In genomic region chr3:31741289-31741688, GRCm38 (mm10) we compare ENCODE assay signal across 26 mouse cellular contexts.
DNase-seq lines count a peak whose midpoint lies in the region; ATAC-seq and TF ChIP-seq lines count a peak whose summit lies in the region.
"Had no signal": no experiment of that assay in that cellular context is flagged by ENCODE, and none has a peak within 500 bp of the region (broad histone marks: within the 10 kb centered on the region; RNA-seq: fewer than 3 reads in every experiment).

No protein-coding gene starts in this region.

- no peaks in the 10 kb centered on the region for H3K4me1 ChIP-seq in intestine, postnatal 0 days (replicated peaks; ENCODE audit: control insufficient read depth, insufficient read depth, low read length)
- H3K4me1 ChIP-seq: embryonic facial prominence, embryonic 10.5 days; embryonic facial prominence, embryonic 13.5 days; forebrain, embryonic 12.5 days; forebrain, embryonic 15.5 days; hindbrain, embryonic 12.5 days; hindbrain, embryonic 15.5 days had no signal

- H3K36me3 ChIP-seq in intestine, postnatal 0 days (ENCODE audit: control insufficient read depth, insufficient read depth), result no peaks in the 10 kb centered on the region
- H3K36me3 ChIP-seq: embryonic facial prominence, embryonic 10.5 days; embryonic facial prominence, embryonic 13.5 days; forebrain, embryonic 12.5 days; forebrain, embryonic 15.5 days; hindbrain, embryonic 12.5 days; hindbrain, embryonic 15.5 days had no signal

- no peak overlapping the region for H3K9ac ChIP-seq in intestine, postnatal 0 days (ENCODE audit: low read depth, low read length)
- H3K9ac ChIP-seq: embryonic facial prominence, embryonic 13.5 days; forebrain, embryonic 12.5 days; forebrain, embryonic 15.5 days; hindbrain, embryonic 12.5 days; hindbrain, embryonic 15.5 days had no signal

- no peak for ATAC-seq in intestine, postnatal 0 days
- ATAC-seq: forebrain, embryonic 15.5 days had no signal

- TF ChIP-seq CTCF in intestine, postnatal 0 days (IDR thresholded peaks at IDR 0.05; ENCODE audit: low read depth), result no peak

- H3K27me3 ChIP-seq in intestine, postnatal 0 days (replicated peaks; ENCODE audit: control insufficient read depth, insufficient read depth, low read length), result no peaks in the 10 kb centered on the region
- H3K27me3 ChIP-seq: embryonic facial prominence, embryonic 13.5 days; forebrain, embryonic 12.5 days; forebrain, embryonic 15.5 days; hindbrain, embryonic 12.5 days; hindbrain, embryonic 15.5 days had no signal

- WGBS in intestine, postnatal 0 days, result 59% methylated on average over 1 of the region's 1 CpGs

- no peak overlapping the region for H3K27ac ChIP-seq in intestine, postnatal 0 days (ENCODE audit: low read depth, low read length)
- H3K27ac ChIP-seq: embryonic facial prominence, embryonic 10.5 days; embryonic facial prominence, embryonic 13.5 days; forebrain, embryonic 12.5 days; forebrain, embryonic 15.5 days; hindbrain, embryonic 12.5 days; hindbrain, embryonic 15.5 days had no signal

- no peak overlapping the region for H3K4me3 ChIP-seq in intestine, postnatal 0 days (ENCODE audit: low read depth, low read length)
- H3K4me3 ChIP-seq: embryonic facial prominence, embryonic 10.5 days; embryonic facial prominence, embryonic 13.5 days; erythroblast, embryonic 14.5 days; forebrain, embryonic 12.5 days; forebrain, embryonic 15.5 days; hindbrain, embryonic 12.5 days; hindbrain, embryonic 15.5 days had no signal

- DNase-seq in frontal cortex, postnatal 36 days (ENCODE audit: low spot score in 2 of 2), result peak; percentile 0 to 6
- DNase-seq in frontal cortex, postnatal 14 days (ENCODE audit: low spot score in 2 of 2), result no peak
- DNase-seq in layer of hippocampus, adult 8-10 months (ENCODE audit: low spot score in 2 of 2), result peak; percentile 2 to 5
- no peak for DNase-seq in layer of hippocampus, postnatal 25 days (ENCODE audit: extremely low spot score in 1 of 2, low spot score in 1 of 2)
- DNase-seq in brain, adult 2 months (ENCODE audit: low read depth, low spot score), result peak; percentile 57
- peak; percentile 41 for DNase-seq in layer of hippocampus, adult 9-11 months
- DNase-seq: adrenal gland, adult 2 months; adrenal gland, postnatal 14 days; B cell, adult 2 months; cerebellum, adult 11-12 months; cerebellum, adult 8-10 months; cerebellum, postnatal 10 days; cerebellum, postnatal 36 days; embryo, embryonic 11 days; gastrocnemius, postnatal 10 days; gastrocnemius, postnatal 36 days; heart, adult 11 months had no signal

- no peak overlapping the region for H3K4me2 ChIP-seq in intestine, postnatal 0 days (replicated peaks; ENCODE audit: low read depth)
- H3K4me2 ChIP-seq: embryonic facial prominence, embryonic 13.5 days; forebrain, embryonic 12.5 days; forebrain, embryonic 15.5 days; heart, embryonic 11.5 days; hindbrain, embryonic 12.5 days; hindbrain, embryonic 15.5 days had no signal

- no peaks in the 10 kb centered on the region for H3K9me3 ChIP-seq in intestine, postnatal 0 days (ENCODE audit: control insufficient read depth)
- H3K9me3 ChIP-seq: embryonic facial prominence, embryonic 10.5 days; embryonic facial prominence, embryonic 13.5 days; forebrain, embryonic 12.5 days; forebrain, embryonic 15.5 days; hindbrain, embryonic 12.5 days; hindbrain, embryonic 15.5 days had no signal

Comparison
In these comparisons a context has a peak if more than half of its experiments do, and no peak if none do; other contexts are left out.
1. DNase-seq: peak in frontal cortex, postnatal 36 days (2 of 2), layer of hippocampus, adult 8-10 months (2 of 2), brain, adult 2 months (single experiment) and layer of hippocampus, adult 9-11 months (single experiment); none in frontal cortex, postnatal 14 days (0 of 2) and layer of hippocampus, postnatal 25 days (0 of 2).